Mouse (Mus musculus) cerebellum, adult 2 months (tissue): ENCODE measurements around the gene Olfr1369-ps1. TPM values are rescaled to one million over a fixed set of nuclear protein-coding genes. Genes with fewer than 3 reads are reported as not detected.
A peak's percentile ranks its signal among the peaks of the same experiment; 100 is the strongest.

ENCODE experiments used
- DNase-seq, 2 experiments: peaks; one replicate each; pipeline ENCODE4 v3.0.0; 2021
- H3K27ac ChIP-seq: fragments of 200-500 bp; 2 replicates; pipeline ENCODE4 v1.5.1; 2012; ENCODE audit warnings: low read length, control low read depth, inconsistent platforms; ENCODE audit not compliant: insufficient read depth
- H3K27me3 ChIP-seq: fragments of 200-500 bp; 2 replicates; pipeline ENCODE4 v1.6.1; 2012; ENCODE audit warnings: inconsistent platforms, mild to moderate bottlenecking, low read length, moderate library complexity; ENCODE audit not compliant: control insufficient read depth, insufficient read depth
- H3K4me1 ChIP-seq: fragments of 200-500 bp; 2 replicates; pipeline ENCODE4 v1.6.1; 2011; ENCODE audit warnings: low read length; ENCODE audit not compliant: control insufficient read depth, insufficient read depth
- H3K4me3 ChIP-seq: fragments of 200-500 bp; replicated peaks from 2 replicates; pipeline ENCODE3; 2011; ENCODE audit warnings: mild to moderate bottlenecking, low read depth, low read length, control low read depth; ENCODE audit not compliant: insufficient read depth
- CTCF ChIP-seq: fragments of 200-500 bp; IDR thresholded peaks from 2 replicates; pipeline ENCODE4 v1.5.1; 2011; ENCODE audit warnings: low read depth, mild to moderate bottlenecking, control low read depth, low read length, moderate library complexity, borderline replicate concordance; ENCODE audit not compliant: insufficient read depth
- POLR2A ChIP-seq: fragments of 200-500 bp; IDR thresholded peaks from 2 replicates; pipeline ENCODE4 v1.6.1; 2011; ENCODE audit warnings: low read length, control low read depth, borderline replicate concordance; ENCODE audit not compliant: insufficient read depth
- WGBS: fragments of 180-500 bp; shearing (Covaris S2); methylation state at CpG from one replicate; pipeline ENCODE4 v1.1.7; 2018; 5-methylcytosine and 5-hydroxymethylcytosine counted together
- polyA plus RNA-seq: library from polyadenylated mRNA; depleted of rRNA; stranded (reverse); fragments of >200 nt; gene quantifications from 2 replicates; pipeline ENCODE4 v1.2.3, GENCODE M21; 2012

Gene Olfr1369-ps1
- polyA plus RNA-seq, 1 experiment, result not detected

DNA sequence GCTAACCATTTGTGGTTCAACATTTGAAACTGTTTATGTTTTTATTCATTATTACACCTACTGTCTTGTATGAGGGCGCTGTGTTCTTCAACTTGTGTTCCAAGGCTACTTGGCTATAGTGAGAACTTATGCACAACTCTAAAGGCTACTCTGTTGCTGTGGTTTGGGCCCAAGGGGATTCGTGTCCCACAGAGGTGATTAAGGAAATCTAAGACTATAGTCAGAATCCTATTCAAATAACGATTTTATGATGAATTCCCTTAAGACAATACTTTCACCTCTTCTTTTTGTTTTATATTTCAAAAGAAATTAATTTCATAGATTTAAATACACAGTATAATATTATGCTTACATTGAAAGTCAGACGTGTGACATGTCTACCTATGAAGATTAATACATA, 34.5 kb downstream of the Olfr1369-ps1 start, which contains the start of gene Olfr1368:
Olfr1368 (minus strand) TSS at position 101 of the 400 bp plus-strand sequence.
- H3K27ac ChIP-seq, result no peak within 1 kb of the TSS
- DNase-seq, result no peak
- H3K27me3 ChIP-seq, result no peaks in the 10 kb centered on the region
- 80% methylated on average over 4 of the region's 4 CpGs for WGBS
- H3K4me3 ChIP-seq, result no peak within 1 kb of the TSS
- H3K4me1 ChIP-seq, result no peaks in the 10 kb centered on the region
- TF ChIP-seq CTCF (no peak), POLR2A (no peak)

GRCm38 (mm10) chr13:21155888-21156287, 44.6 kb downstream of the Olfr1369-ps1 start:
- Histone ChIP-seq H3K27me3 (no peaks in the 10 kb centered on the region), H3K4me3 (no peak overlapping the region), H3K4me1 (no peaks in the 10 kb centered on the region), H3K27ac (no peak overlapping the region)
- TF ChIP-seq CTCF (no peak), POLR2A (no peak)
- 88% methylated on average over 5 of the region's 5 CpGs for WGBS
- no peak for DNase-seq

DNA sequence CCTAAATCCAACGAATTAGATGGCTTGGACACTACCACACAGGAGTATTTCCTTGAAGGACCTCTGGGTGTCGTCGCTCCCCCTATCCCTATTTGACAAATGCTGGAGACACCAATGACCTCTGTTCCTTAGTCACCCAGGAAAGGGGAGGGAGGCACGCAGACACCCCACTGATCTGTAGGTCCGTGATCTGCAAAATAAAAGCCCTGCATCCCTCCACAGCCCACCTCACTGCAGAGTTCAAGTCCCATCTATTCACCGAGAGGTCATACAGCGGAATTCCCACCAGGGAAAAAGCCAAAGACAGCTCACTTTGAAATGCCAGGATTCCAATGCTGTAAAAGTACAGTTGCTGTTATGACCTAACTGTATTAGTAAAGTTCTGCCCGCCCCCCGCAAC, 46.8 kb downstream of the Olfr1369-ps1 start:
- no peak for TF ChIP-seq CTCF
- no peak for TF ChIP-seq POLR2A
- H3K4me1 ChIP-seq, result no peaks in the 10 kb centered on the region
- no peak for DNase-seq
- no peak overlapping the region for H3K27ac ChIP-seq
- 16% methylated on average over 9 of the region's 9 CpGs for WGBS
- H3K4me3 ChIP-seq, result no peak overlapping the region
- no peaks in the 10 kb centered on the region for H3K27me3 ChIP-seq

DNA sequence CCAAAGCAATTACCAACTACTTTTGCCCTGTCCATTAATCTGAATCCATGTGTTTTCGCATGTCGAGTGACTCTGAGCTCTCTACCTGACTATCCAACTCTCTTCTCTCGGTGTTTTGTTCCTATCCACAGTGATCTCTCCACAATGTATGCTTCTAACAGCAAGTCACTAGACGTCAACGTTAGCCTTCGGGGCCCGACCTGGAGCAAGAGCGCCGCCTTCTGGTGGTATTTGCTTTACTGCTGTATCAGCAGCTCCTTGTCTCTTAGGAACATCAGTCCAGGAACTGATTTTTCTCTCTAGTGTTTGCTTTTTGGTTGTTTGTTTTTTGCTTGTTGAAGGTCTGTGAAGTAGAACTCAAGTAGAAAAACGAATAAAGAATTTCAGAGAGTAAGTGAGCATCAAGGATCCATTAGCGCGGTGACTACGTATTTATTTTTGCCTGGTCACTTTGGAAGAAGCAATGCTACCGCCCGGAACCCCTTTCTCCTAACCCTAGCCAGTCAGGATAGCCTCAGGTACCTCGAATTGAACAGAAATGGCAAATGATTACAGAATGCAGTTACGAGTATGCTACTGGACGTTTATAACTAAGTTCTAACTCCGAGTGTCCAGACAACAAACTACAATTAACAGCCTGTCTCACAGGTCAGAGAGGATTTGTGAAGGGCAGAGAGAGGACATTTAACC, 47.6 kb downstream of the Olfr1369-ps1 start:
- TF ChIP-seq POLR2A, result no peak
- TF ChIP-seq CTCF, result peak; percentile 78
- H3K27ac ChIP-seq, result no peak overlapping the region
- no peaks in the 10 kb centered on the region for H3K4me1 ChIP-seq
- peak; percentile 85 to 90 for DNase-seq
- peak overlapping the region; percentile 96 for H3K4me3 ChIP-seq
- H3K27me3 ChIP-seq, result no peaks in the 10 kb centered on the region
- under 1% methylated on average over 19 of the region's 19 CpGs for WGBS

DNA sequence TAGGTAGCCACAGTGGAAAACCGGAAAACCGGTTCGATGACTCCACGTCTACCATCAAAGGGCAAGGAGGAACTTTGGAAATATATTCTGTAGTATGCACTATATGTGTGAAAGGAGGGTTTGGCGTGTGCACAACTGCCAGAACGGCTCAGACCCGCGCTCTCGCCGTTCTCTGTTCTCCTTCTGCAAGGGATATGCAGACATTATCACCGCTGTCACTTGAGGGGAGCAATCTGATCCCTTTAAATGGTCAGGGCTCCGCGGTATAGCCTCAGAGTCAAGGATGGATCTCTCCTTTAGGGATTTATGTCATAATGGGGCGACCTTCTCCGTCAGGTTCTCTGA, 48.2 kb downstream of the Olfr1369-ps1 start:
- TF ChIP-seq CTCF (no peak), POLR2A (no peak)
- Histone ChIP-seq H3K27me3 (no peaks in the 10 kb centered on the region), H3K27ac (no peak overlapping the region), H3K4me1 (no peaks in the 10 kb centered on the region), H3K4me3 (peak overlapping the region; percentile 96)
- DNase-seq, result no peak
- WGBS, result 0% methylated on average over 15 of the region's 15 CpGs

DNA sequence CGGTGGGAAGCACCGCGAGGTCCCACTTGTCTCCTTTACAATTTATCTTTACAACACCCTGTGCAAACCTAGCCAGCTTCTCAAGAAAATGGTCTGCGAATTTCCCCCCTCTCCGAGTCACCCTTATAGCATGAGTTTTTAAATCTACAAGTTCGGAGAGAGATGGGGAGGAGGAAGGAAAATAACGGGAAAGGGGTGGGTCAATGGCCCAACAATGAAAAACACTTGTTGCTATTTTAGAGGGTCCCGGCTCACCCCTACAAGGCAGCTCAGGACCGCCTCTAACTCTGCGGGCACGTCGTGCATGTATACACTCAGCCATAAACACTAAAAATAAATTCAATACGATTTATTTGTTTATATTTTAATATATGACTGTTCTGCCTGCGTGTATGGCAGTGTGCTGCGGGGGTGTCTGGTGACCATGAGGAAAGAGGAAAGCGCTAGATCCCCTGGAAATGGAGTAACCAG, 48.8 kb downstream of the Olfr1369-ps1 start:
- H3K27ac ChIP-seq, result no peak overlapping the region
- TF ChIP-seq POLR2A (no peak), CTCF (no peak)
- H3K27me3 ChIP-seq, result no peaks in the 10 kb centered on the region
- DNase-seq, result no peak
- H3K4me1 ChIP-seq, result no peaks in the 10 kb centered on the region
- under 1% methylated on average over 16 of the region's 16 CpGs for WGBS
- peak overlapping the region; percentile 96 for H3K4me3 ChIP-seq

GRCm38 (mm10) chr13:21160657-21161590, 49.6 kb downstream of the Olfr1369-ps1 start:
- DNase-seq, result peak; percentile 86 to 93
- H3K27me3 ChIP-seq, result no peaks in the 10 kb centered on the region
- TF ChIP-seq POLR2A (no peak), CTCF (no peak)
- no peaks in the 10 kb centered on the region for H3K4me1 ChIP-seq
- WGBS, result under 1% methylated on average over 32 of the region's 32 CpGs
- no peak overlapping the region for H3K27ac ChIP-seq
- peak overlapping the region; percentile 96 for H3K4me3 ChIP-seq
